Mouse (Mus musculus) layer of hippocampus, adult 2 months (tissue): ENCODE measurements at regions not wholly inside any gene's neighbourhood (a gene's known extent, or its start where the extent isn't known, plus 50 kb on each side); places are given as distances from the start of the nearest gene placed in this dataset.

Experiments used
- DNase-seq, 2 experiments: peaks; one replicate each; pipeline ENCODE4 v3.0.0; 2022; ENCODE audit warnings: low spot score in 2 of 2
- H3K27ac ChIP-seq: fragments of 200-600 bp; 2 replicates; pipeline ENCODE4 v1.8.1; 2022
- H3K4me3 ChIP-seq: fragments of 200-600 bp; 2 replicates; pipeline ENCODE4 v1.8.1; 2022; ENCODE audit warnings: mild to moderate bottlenecking
- CTCF ChIP-seq: fragments of 200-600 bp; conservative IDR thresholded peaks from 2 replicates; pipeline ENCODE4 v1.8.1; 2022; ENCODE audit warnings: antibody characterized with exemption, mild to moderate bottlenecking, moderate library complexity

DNA sequence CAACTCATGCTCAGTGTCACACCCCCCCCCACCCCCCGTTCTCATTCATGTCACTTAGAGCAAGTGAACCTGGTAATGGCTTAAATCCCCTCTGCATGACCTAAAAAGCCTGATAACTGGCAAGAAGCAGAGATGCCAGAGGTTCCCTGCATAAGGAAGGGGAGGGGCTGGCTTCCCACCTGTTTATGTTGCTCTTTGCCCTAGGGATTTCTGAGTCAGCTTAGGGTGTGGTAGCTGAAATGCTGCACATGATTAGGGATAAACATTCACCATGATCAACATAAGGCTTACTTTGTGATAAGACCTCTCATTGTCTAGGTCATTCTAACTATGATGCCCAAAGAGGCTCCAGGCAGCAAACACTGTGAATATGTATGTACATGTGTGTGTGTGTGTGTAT, 72.7 kb upstream of the A230072I06Rik start:
- H3K27ac ChIP-seq: no peak overlapping the region
- no peak overlapping the region for H3K4me3 ChIP-seq
- TF ChIP-seq CTCF: no peak
- DNase-seq: no peak

DNA sequence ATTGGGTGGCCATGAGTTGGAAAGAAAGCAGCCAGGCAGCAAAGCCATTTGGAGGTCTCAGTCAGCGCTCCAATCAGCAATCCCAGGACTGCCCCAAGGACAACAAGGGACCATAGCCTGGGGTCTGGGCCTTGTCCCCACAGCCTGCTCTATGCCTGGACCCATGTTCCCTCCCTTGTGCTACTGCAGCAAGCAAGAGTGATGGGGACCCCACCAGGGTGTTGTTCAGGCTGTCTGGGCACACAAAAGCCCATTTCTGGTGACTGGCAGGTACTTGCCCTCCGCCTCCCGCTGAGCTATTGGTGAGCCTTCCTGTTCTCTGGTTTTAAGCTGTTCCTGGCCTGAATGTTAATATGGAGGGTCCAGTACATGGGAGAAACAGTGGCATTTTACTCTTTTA, 71.2 kb upstream of the A230072I06Rik start:
- no peak for DNase-seq
- H3K27ac ChIP-seq: no peak overlapping the region
- no peak for TF ChIP-seq CTCF
- no peak overlapping the region for H3K4me3 ChIP-seq

DNA sequence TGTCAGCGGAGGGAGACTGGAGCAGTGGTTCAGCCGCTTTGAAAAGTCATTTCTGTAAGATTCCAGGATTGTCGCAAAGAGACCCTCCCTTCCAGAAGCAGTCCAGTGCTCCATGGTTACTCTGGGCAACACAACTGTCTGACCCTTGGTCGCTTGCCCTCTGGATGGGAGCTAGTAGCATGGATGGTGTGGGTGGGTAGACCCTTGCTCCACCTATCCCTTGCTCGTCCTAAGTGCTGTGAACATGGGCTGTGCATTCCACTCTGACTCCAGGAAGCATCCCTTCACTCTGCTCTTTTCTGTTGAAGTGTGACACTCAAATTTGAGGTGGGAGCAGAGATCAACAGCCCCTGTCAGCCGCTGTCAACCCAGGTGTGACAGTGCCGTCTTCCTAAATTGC, 64.8 kb upstream of the A230072I06Rik start:
- no peak for TF ChIP-seq CTCF
- DNase-seq: no peak
- Histone ChIP-seq H3K4me3 (no peak overlapping the region), H3K27ac (no peak overlapping the region)

DNA sequence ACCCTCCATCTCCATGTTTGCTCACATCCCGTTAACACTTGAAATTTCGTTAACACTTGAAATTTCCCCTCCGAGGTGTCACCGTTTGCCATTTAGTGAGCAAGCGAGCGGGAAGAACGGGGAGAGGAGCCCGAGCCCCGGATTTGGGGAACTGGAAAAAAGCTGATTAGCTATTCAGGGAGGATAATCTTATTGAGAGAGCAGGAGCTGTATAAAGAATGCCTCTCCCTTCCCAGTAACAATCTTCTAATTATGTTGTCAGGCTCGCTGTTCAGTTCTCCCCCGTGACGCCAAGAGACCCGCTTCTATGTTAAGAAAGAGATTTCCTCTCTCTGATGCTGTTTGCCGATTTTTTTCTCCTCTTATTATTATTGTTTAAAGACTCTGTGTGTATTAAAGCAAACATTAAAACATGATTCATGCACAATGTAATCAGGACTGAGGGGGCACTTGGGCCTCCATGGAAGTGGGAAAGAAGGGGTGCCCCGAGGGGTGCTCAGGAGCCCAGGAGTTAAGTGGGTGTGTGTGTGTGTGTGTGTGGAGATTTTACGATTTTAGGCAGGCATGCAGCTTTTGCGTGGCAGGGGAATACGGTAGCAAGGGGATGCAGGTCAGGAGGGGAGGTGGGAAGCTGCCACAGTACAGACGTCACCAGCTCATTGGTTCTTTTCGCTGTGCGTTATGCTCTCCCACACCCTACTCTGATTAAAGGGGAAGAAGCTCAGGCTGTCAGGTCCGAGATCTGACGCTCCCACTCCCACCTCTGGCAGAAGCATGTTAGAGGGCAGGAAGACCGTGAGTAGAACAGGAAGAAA, 64.2 kb upstream of the A230072I06Rik start:
- no peak for TF ChIP-seq CTCF
- no peak for DNase-seq
- H3K4me3 ChIP-seq: 0 out of 2 replicates have a peak overlapping the region, but pooled peaks have one; percentile 6
- H3K27ac ChIP-seq: no peak overlapping the region

DNA sequence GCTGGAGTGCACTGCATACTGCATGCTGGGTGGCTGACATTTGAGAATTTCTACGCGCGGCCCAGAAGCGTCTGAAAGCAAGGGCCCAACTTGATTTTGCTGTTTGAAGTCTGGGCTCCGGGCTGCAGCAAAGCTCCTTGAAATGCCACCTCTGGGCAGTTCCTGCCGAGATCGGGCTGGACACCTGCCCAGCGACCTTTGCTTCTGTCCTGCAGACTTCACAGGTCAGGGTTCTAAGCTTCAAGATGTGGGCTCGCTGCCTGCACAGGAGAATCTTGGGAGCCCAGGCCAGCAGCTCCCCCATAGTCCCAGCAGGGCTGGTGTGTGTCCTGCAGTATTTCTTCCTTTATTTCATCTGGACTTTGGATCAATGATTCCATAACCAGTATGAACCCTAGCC, 57.1 kb upstream of the A230072I06Rik start:
- DNase-seq: no peak
- Histone ChIP-seq H3K4me3 (no peak overlapping the region), H3K27ac (no peak overlapping the region)
- TF ChIP-seq CTCF: no peak

DNA sequence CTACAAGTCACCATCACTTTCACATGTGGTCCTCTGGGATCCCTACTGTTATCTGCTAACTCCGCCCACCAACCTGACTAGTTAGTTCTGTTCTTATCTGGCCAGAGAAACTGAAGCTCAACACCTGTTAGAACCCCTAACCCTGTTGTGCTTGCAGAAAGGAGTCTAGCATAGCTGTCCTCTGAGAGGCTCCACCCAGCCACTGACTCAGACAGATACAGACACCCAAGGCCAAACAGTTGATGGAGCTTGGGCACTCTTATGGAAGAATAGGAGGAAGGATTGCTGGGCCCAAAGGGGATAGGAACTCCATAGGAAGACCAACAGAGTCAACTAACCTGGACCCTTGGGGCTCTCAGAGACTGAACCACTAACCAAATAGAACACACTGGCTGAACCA, 55.2 kb upstream of the A230072I06Rik start:
- H3K4me3 ChIP-seq: no peak overlapping the region
- DNase-seq: no peak
- no peak for TF ChIP-seq CTCF
- no peak overlapping the region for H3K27ac ChIP-seq
